Mouse (Mus musculus): ENCODE measurements around the gene Col4a4.

Gene Col4a4
- long read RNA-seq, experiment 1, partial matches to known transcripts = 3 of 6 reads
- long read RNA-seq, experiment 1, other reads (novel, unspliced or antisense) = 3 of 6 reads
- long read RNA-seq, experiment 2, partial matches to known transcripts = 1 of 2 reads
- long read RNA-seq, experiment 2, other reads (novel, unspliced or antisense) = 1 of 2 reads

GRCm38 (mm10) chr1:82586713-82587399, at the start of gene Col4a4, which contains the start of gene Col4a3:
TSS of gene Col4a4 (minus strand) at chr1:82586849.
TSS of gene Col4a3 (plus strand) at chr1:82586921.
- intact Hi-C loops (cut with DNase I) = no loop called here

- intact Hi-C loops (cut with DNase I) = no loop called here
Observed at GRCm38 (mm10) chr1:82636321-82636720, 49.7 kb upstream of the Col4a4 start.

GRCm38 (mm10) chr1:82635254-82635620, 48.6 kb upstream of the Col4a4 start:
- intact Hi-C loops (cut with DNase I) = no loop called here

GRCm38 (mm10) chr1:82634545-82635253, 48.0 kb upstream of the Col4a4 start:
- intact Hi-C loops (cut with DNase I) = no loop called here

- intact Hi-C loops (cut with DNase I) = no loop called here
Observed at GRCm38 (mm10) chr1:82631169-82631792, 44.6 kb upstream of the Col4a4 start.

GRCm38 (mm10) chr1:82629495-82629894, 42.8 kb upstream of the Col4a4 start:
- intact Hi-C loops (cut with DNase I) = no loop called here

GRCm38 (mm10) chr1:82627652-82628051, 41.0 kb upstream of the Col4a4 start:
- intact Hi-C loops (cut with DNase I) = no loop called here

- intact Hi-C loops (cut with DNase I) = no loop called here
Observed at GRCm38 (mm10) chr1:82625474-82625873, 38.8 kb upstream of the Col4a4 start.

- intact Hi-C loops (cut with DNase I) = no loop called here
Observed at GRCm38 (mm10) chr1:82624934-82625333, 38.3 kb upstream of the Col4a4 start.

GRCm38 (mm10) chr1:82619981-82620380, 33.3 kb upstream of the Col4a4 start:
- intact Hi-C loops (cut with DNase I) = no loop called here

GRCm38 (mm10) chr1:82618592-82618991, 31.9 kb upstream of the Col4a4 start:
- intact Hi-C loops (cut with DNase I) = no loop called here

GRCm38 (mm10) chr1:82618001-82618400, 31.4 kb upstream of the Col4a4 start:
- intact Hi-C loops (cut with DNase I) = no loop called here

GRCm38 (mm10) chr1:82612061-82612660, 25.5 kb upstream of the Col4a4 start:
- intact Hi-C loops (cut with DNase I) = no loop called here

GRCm38 (mm10) chr1:82608646-82609262, 22.1 kb upstream of the Col4a4 start:
- intact Hi-C loops (cut with DNase I) = no loop called here

- intact Hi-C loops (cut with DNase I) = no loop called here
Observed at GRCm38 (mm10) chr1:82605856-82606255, 19.2 kb upstream of the Col4a4 start.

GRCm38 (mm10) chr1:82605347-82605746, 18.7 kb upstream of the Col4a4 start:
- intact Hi-C loops (cut with DNase I) = no loop called here

GRCm38 (mm10) chr1:82603198-82603950, 16.7 kb upstream of the Col4a4 start:
- intact Hi-C loops (cut with DNase I) = no loop called here

GRCm38 (mm10) chr1:82596864-82597596, 10.4 kb upstream of the Col4a4 start:
- intact Hi-C loops (cut with DNase I) = no loop called here

- intact Hi-C loops (cut with DNase I) = no loop called here
Observed at GRCm38 (mm10) chr1:82590266-82590665, 3.6 kb upstream of the Col4a4 start.

- intact Hi-C loops (cut with DNase I) = no loop called here
Observed at GRCm38 (mm10) chr1:82585981-82586380, 668 bp downstream of the Col4a4 start.

Measured in adrenal gland (tissue).